Mouse (Mus musculus): ENCODE measurements around the gene Ptprg.
A peak's percentile ranks its signal among the peaks of the same experiment; 100 is the strongest.

The Ptprg gene

GRCm38 (mm10) chr14:11639366-11639765 is 86.0 kb downstream of the Ptprg start:
- Histone ChIP-seq H3K4me3 (replicated peaks; ENCODE audit: low read length) (no peak overlapping the region), H3K4me1 (replicated peaks; ENCODE audit: low read depth, low read length) (peaks cover 35% of the 10 kb centered on the region), H3K9me3 (ENCODE audit: low read length) (no peaks in the 10 kb centered on the region), H3K36me3 (ENCODE audit: insufficient read depth, low read length) (no peaks in the 10 kb centered on the region), H3K27me3 (ENCODE audit: insufficient read depth, low read length) (no peaks in the 10 kb centered on the region)
- TF ChIP-seq NANOG (IDR thresholded peaks at IDR 0.05; ENCODE audit: borderline replicate concordance, low read length), result no peak
- TF ChIP-seq CTCF (conservative IDR thresholded peaks at IDR 0.05; ENCODE audit: low read length), result no peak
- TF ChIP-seq POU5F1 (IDR thresholded peaks at IDR 0.05; ENCODE audit: borderline replicate concordance, low read length), result no peak

DNA sequence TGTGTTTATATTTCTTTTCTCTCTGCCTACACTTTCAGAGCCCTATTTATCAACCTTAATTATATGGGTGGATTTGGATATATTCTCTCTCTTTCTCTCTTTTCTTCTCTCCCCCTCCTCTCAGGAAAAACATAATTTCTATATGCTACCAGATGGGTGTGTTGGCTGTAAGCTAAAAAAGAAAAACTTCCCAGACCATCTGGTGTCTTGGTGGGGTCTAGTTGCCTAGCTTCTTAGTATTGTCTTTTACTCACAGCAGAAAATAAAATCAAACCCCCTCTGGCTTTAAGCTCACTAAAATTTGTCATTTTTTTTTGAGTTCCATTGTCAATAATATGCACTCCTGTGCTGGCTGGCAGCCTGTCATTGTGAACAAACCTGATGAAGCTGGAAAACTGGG is 87.0 kb downstream of the Ptprg start:
- Histone ChIP-seq H3K9me3 (ENCODE audit: low read length) (no peaks in the 10 kb centered on the region), H3K27me3 (ENCODE audit: insufficient read depth, low read length) (no peaks in the 10 kb centered on the region), H3K4me1 (replicated peaks; ENCODE audit: low read depth, low read length) (peaks cover 32% of the 10 kb centered on the region), H3K36me3 (ENCODE audit: insufficient read depth, low read length) (no peaks in the 10 kb centered on the region), H3K4me3 (replicated peaks; ENCODE audit: low read length) (no peak overlapping the region)
- TF ChIP-seq CTCF (conservative IDR thresholded peaks at IDR 0.05; ENCODE audit: low read length), result no peak
- no peak for TF ChIP-seq NANOG (IDR thresholded peaks at IDR 0.05; ENCODE audit: borderline replicate concordance, low read length)

DNA sequence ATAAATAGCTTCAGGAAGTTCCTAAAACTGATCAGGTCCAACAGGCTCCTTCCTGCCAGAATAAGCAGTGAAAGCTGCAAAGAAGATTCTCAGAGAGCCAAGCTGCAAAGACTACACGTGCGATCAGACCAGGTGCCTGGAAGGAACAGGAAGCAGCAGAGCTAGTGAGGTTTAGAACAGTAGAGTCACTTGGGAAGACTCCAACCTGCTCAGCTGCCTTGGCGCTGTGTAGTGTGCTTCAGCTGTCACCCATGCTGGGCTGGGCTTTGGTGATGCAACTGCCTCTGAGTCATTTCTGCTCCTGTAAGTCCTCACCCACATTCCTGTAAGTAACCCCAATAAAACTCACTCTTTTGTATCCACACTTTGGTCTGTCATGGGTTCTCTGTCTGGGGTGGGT is 87.7 kb downstream of the Ptprg start:
- H3K4me3 ChIP-seq (replicated peaks; ENCODE audit: low read length), result no peak overlapping the region
- TF ChIP-seq NANOG (IDR thresholded peaks at IDR 0.05; ENCODE audit: borderline replicate concordance, low read length) (no peak), POU5F1 (IDR thresholded peaks at IDR 0.05; ENCODE audit: borderline replicate concordance, low read length) (no peak), CTCF (conservative IDR thresholded peaks at IDR 0.05; ENCODE audit: low read length) (no peak)

GRCm38 (mm10) chr14:11642977-11643376 is 89.6 kb downstream of the Ptprg start:
- peaks cover 15% of the 10 kb centered on the region for H3K4me1 ChIP-seq (replicated peaks; ENCODE audit: low read depth, low read length)
- no peak for TF ChIP-seq CTCF (conservative IDR thresholded peaks at IDR 0.05; ENCODE audit: low read length)
- no peak for TF ChIP-seq NANOG (IDR thresholded peaks at IDR 0.05; ENCODE audit: borderline replicate concordance, low read length)
- no peak for TF ChIP-seq POU5F1 (IDR thresholded peaks at IDR 0.05; ENCODE audit: borderline replicate concordance, low read length)
- no peaks in the 10 kb centered on the region for H3K9me3 ChIP-seq (ENCODE audit: low read length)
- no peaks in the 10 kb centered on the region for H3K36me3 ChIP-seq (ENCODE audit: insufficient read depth, low read length)
- H3K4me3 ChIP-seq (replicated peaks; ENCODE audit: low read length), result no peak overlapping the region
- H3K27me3 ChIP-seq (ENCODE audit: insufficient read depth, low read length), result no peaks in the 10 kb centered on the region

More for the DNA sequence above, 87.7 kb downstream of the Ptprg start:
- no peaks in the 10 kb centered on the region for H3K9me3 ChIP-seq (ENCODE audit: low read length)
- no peaks in the 10 kb centered on the region for H3K36me3 ChIP-seq (ENCODE audit: insufficient read depth, low read length)
- no peaks in the 10 kb centered on the region for H3K27me3 ChIP-seq (ENCODE audit: insufficient read depth, low read length)
- peaks cover 32% of the 10 kb centered on the region for H3K4me1 ChIP-seq (replicated peaks; ENCODE audit: low read depth, low read length)

- Histone ChIP-seq H3K9me3 (ENCODE audit: low read length) (no peaks in the 10 kb centered on the region), H3K4me3 (replicated peaks; ENCODE audit: low read length) (no peak overlapping the region), H3K27me3 (ENCODE audit: insufficient read depth, low read length) (no peaks in the 10 kb centered on the region), H3K36me3 (ENCODE audit: insufficient read depth, low read length) (no peaks in the 10 kb centered on the region), H3K4me1 (replicated peaks; ENCODE audit: low read depth, low read length) (peaks cover 32% of the 10 kb centered on the region)
- TF ChIP-seq NANOG (IDR thresholded peaks at IDR 0.05; ENCODE audit: borderline replicate concordance, low read length) (no peak), CTCF (conservative IDR thresholded peaks at IDR 0.05; ENCODE audit: low read length) (no peak), POU5F1 (IDR thresholded peaks at IDR 0.05; ENCODE audit: borderline replicate concordance, low read length) (no peak)
Observed at GRCm38 (mm10) chr14:11657374-11657773, 104.0 kb downstream of the Ptprg start.

DNA sequence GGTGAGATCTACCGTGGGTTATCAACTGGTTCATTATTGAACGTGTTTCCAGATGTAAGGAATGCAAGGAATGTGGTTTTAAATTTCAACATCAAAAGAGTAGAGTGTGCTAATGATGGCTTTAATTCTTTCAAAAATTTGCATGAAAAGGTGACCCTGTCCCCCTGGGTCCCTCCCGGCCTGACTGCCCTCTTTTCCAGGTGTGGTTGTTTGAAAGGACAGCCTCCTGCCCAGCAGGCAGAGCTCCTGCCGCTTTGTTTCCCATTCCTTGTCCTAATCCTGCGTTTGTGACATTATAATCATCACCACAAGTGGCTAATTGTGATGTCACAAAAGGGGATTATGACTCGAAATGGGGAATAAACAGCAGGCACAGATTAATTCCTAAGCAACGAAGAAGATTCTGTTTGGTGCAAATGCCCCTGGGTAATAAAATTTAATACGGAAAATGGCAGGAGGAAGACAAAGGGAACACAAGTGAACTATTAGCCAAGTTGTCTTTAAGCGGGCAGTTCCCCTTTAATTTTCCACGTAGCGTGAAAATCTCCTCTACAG is 110.4 kb downstream of the Ptprg start:
- 0 out of 2 replicates have a peak overlapping the region, but pooled peaks have one; percentile 10 for H3K4me3 ChIP-seq (replicated peaks; ENCODE audit: low read length)
- H3K36me3 ChIP-seq (ENCODE audit: insufficient read depth, low read length), result no peaks in the 10 kb centered on the region
- no peak for TF ChIP-seq POU5F1 (IDR thresholded peaks at IDR 0.05; ENCODE audit: borderline replicate concordance, low read length)
- TF ChIP-seq CTCF (conservative IDR thresholded peaks at IDR 0.05; ENCODE audit: low read length), result no peak
- TF ChIP-seq NANOG (IDR thresholded peaks at IDR 0.05; ENCODE audit: borderline replicate concordance, low read length), result no peak
- H3K27me3 ChIP-seq (ENCODE audit: insufficient read depth, low read length), result no peaks in the 10 kb centered on the region
- peaks cover 70% of the 10 kb centered on the region for H3K4me1 ChIP-seq (replicated peaks; ENCODE audit: low read depth, low read length)
- 0 out of 2 replicates have a peak, but pooled peaks cover 5% of the 10 kb centered on the region for H3K9me3 ChIP-seq (ENCODE audit: low read length)

- Histone ChIP-seq H3K4me3 (replicated peaks; ENCODE audit: low read length) (no peak overlapping the region), H3K36me3 (ENCODE audit: insufficient read depth, low read length) (no peaks in the 10 kb centered on the region), H3K9me3 (ENCODE audit: low read length) (peaks cover 8% of the 10 kb centered on the region; the same call in 1 of the 2 replicates), H3K27me3 (ENCODE audit: insufficient read depth, low read length) (no peaks in the 10 kb centered on the region), H3K4me1 (replicated peaks; ENCODE audit: low read depth, low read length) (peaks cover 70% of the 10 kb centered on the region)
- TF ChIP-seq POU5F1 (IDR thresholded peaks at IDR 0.05; ENCODE audit: borderline replicate concordance, low read length) (no peak), CTCF (conservative IDR thresholded peaks at IDR 0.05; ENCODE audit: low read length) (no peak), NANOG (IDR thresholded peaks at IDR 0.05; ENCODE audit: borderline replicate concordance, low read length) (no peak)
Observed at GRCm38 (mm10) chr14:11664302-11664701, 111.0 kb downstream of the Ptprg start.

DNA sequence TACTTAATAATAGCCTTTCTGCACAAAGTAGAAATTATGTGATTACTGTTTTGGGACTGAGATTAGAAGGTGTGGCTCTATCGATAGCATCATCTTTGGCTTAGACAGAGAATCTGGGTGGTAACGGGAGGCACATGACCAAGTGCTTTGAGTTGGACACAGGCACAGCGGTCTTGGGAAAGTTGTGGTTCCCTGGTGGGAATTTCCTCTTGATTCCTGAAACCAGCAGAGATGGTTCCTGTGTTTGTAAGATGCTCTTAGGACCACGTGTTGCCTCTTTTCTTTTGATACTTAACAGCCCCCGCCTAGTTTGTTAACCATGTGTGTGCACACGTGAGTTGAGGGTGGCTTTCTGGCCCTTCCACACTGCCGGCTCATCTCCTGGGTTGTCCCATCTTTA is 111.7 kb downstream of the Ptprg start:
- TF ChIP-seq NANOG (IDR thresholded peaks at IDR 0.05; ENCODE audit: borderline replicate concordance, low read length), result no peak
- no peak for TF ChIP-seq POU5F1 (IDR thresholded peaks at IDR 0.05; ENCODE audit: borderline replicate concordance, low read length)
- no peak for TF ChIP-seq CTCF (conservative IDR thresholded peaks at IDR 0.05; ENCODE audit: low read length)
- peaks cover 70% of the 10 kb centered on the region for H3K4me1 ChIP-seq (replicated peaks; ENCODE audit: low read depth, low read length)
- no peaks in the 10 kb centered on the region for H3K36me3 ChIP-seq (ENCODE audit: insufficient read depth, low read length)
- no peak overlapping the region for H3K4me3 ChIP-seq (replicated peaks; ENCODE audit: low read length)
- H3K9me3 ChIP-seq (ENCODE audit: low read length), result peaks cover 8% of the 10 kb centered on the region; the same call in 1 of the 2 replicates
- no peaks in the 10 kb centered on the region for H3K27me3 ChIP-seq (ENCODE audit: insufficient read depth, low read length)

GRCm38 (mm10) chr14:11667762-11668161 is 114.4 kb downstream of the Ptprg start:
- H3K4me1 ChIP-seq (replicated peaks; ENCODE audit: low read depth, low read length), result peaks cover 83% of the 10 kb centered on the region
- peaks cover 8% of the 10 kb centered on the region; the same call in 1 of the 2 replicates for H3K9me3 ChIP-seq (ENCODE audit: low read length)
- no peak overlapping the region for H3K4me3 ChIP-seq (replicated peaks; ENCODE audit: low read length)
- H3K27me3 ChIP-seq (ENCODE audit: insufficient read depth, low read length), result no peaks in the 10 kb centered on the region
- TF ChIP-seq POU5F1 (IDR thresholded peaks at IDR 0.05; ENCODE audit: borderline replicate concordance, low read length) (no peak), NANOG (IDR thresholded peaks at IDR 0.05; ENCODE audit: borderline replicate concordance, low read length) (no peak), CTCF (conservative IDR thresholded peaks at IDR 0.05; ENCODE audit: low read length) (no peak)
- no peaks in the 10 kb centered on the region for H3K36me3 ChIP-seq (ENCODE audit: insufficient read depth, low read length)

Measured in E14TG2a.4 (cell line).